Mouse (Mus musculus) lung, postnatal 36 days (tissue): Measurements from ENCODE around the gene Pgbd1.

ENCODE experiments used
- DNase-seq: peaks from one replicate; pipeline ENCODE4 v3.0.0; 2022; ENCODE audit warnings: mixed read lengths

Gene Pgbd1

GRCm38 (mm10) chr13:21415266-21415665 lies 25.6 kb downstream of the Pgbd1 start:
- DNase-seq = no peak

- peak; percentile 51 for DNase-seq
Observed at GRCm38 (mm10) chr13:21414231-21415212, 26.3 kb downstream of the Pgbd1 start.

- no peak for DNase-seq
Observed at GRCm38 (mm10) chr13:21408805-21409459, 31.9 kb downstream of the Pgbd1 start.

- DNase-seq = peak; percentile 91
Observed at GRCm38 (mm10) chr13:21407969-21408804, 32.7 kb downstream of the Pgbd1 start.

GRCm38 (mm10) chr13:21407341-21407740 lies 33.5 kb downstream of the Pgbd1 start:
- no peak for DNase-seq

GRCm38 (mm10) chr13:21402848-21403247 lies 38.0 kb downstream of the Pgbd1 start:
- DNase-seq = no peak

GRCm38 (mm10) chr13:21402287-21402846 lies 38.5 kb downstream of the Pgbd1 start, which contains the start of gene Zkscan3:
Zkscan3 (minus strand) TSS chr13:21402755.
- DNase-seq = peak; percentile 91

GRCm38 (mm10) chr13:21401636-21402286 lies 39.1 kb downstream of the Pgbd1 start:
- no peak for DNase-seq

- no peak for DNase-seq
Observed at GRCm38 (mm10) chr13:21401166-21401565, 39.7 kb downstream of the Pgbd1 start.

- DNase-seq = no peak
Observed at GRCm38 (mm10) chr13:21397486-21397885, 43.4 kb downstream of the Pgbd1 start.

GRCm38 (mm10) chr13:21396048-21396447 lies 44.8 kb downstream of the Pgbd1 start:
- DNase-seq = peak; percentile 14

- no peak for DNase-seq
Observed at GRCm38 (mm10) chr13:21395623-21396022, 45.2 kb downstream of the Pgbd1 start.

- no peak for DNase-seq
Observed at GRCm38 (mm10) chr13:21395211-21395610, 45.6 kb downstream of the Pgbd1 start.

- no peak for DNase-seq
Observed at GRCm38 (mm10) chr13:21377773-21378172, 63.1 kb downstream of the Pgbd1 start.

- no peak for DNase-seq
Observed at GRCm38 (mm10) chr13:21372700-21373099, 68.2 kb downstream of the Pgbd1 start.
